Mouse (Mus musculus): ENCODE data around the gene Ccl8. TPM values are rescaled to one million over a fixed set of nuclear protein-coding genes. Genes with fewer than 3 reads are reported as not detected.

Ccl8 gene
- not detected for total RNA-seq (2023)

GRCm38 (mm10) chr11:82114885-82115284 lies at the start of gene Ccl8:
TSS of gene Ccl8 (plus strand) at chr11:82115185.

GRCm38 (mm10) chr11:82101529-82101928 lies 13.5 kb upstream of the Ccl8 start, which contains the start of gene Ccl12:
TSS of gene Ccl12 (plus strand) at chr11:82101845.

Other genes with a start within 250 kb of the Ccl8 start
- gene Asic2, start 146.7 kb upstream of the Ccl8 start, total RNA-seq (2023), result not detected
- gene Ccl2, start 79.6 kb upstream of the Ccl8 start, total RNA-seq (2023), result not detected
- gene Gm17268, start 76.6 kb upstream of the Ccl8 start, total RNA-seq (2023), result not detected
- not detected for gene Ccl7, start 69.5 kb upstream of the Ccl8 start, total RNA-seq (2023)
- not detected for gene Ccl11, start 57.4 kb upstream of the Ccl8 start, total RNA-seq (2023)
- gene Ccl12, start 13.3 kb upstream of the Ccl8 start, total RNA-seq (2023), result not detected
- gene Ccl1, start 190.5 kb downstream of the Ccl8 start, total RNA-seq (2023), result not detected

All from B cell, adult 67 days (primary cell).